Mouse (Mus musculus): ENCODE results near the gene Pik3r5. TPM values are rescaled to one million over a fixed set of nuclear protein-coding genes. Genes with fewer than 3 reads are reported as not detected.

The Pik3r5 gene
- polyA plus RNA-seq, 1 experiment from 2014 or later: 1.3 TPM

DNA sequence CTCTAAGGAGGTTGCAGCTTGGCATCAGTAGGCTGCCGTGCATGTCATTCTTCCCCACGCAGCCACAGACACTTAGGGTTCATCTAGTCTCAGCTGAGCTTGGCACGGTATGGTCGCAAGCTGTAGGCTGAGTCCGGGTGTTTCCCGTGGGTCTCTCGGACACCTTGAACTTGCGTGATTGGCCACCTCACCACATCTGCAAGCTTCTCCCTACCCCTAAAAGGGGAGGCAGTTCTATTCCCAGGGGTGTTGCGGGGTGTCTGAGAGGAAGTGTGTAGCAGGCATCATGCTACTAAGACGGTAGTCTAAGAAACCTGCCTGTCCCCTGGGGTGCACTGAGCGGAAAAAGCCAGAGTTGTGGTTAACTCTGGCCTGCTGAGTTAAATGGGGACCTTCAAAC, 66.6 kb downstream of the Pik3r5 start:
- Histone ChIP-seq H3K4me1 (no peaks in the 10 kb centered on the region), H3K27me3 (replicated peaks) (no peaks in the 10 kb centered on the region), H3K36me3 (no peaks in the 10 kb centered on the region), H3K4me2 (replicated peaks) (no peak overlapping the region), H3K4me3 (no peak overlapping the region), H3K27ac (no peak overlapping the region), H3K9ac (no peak overlapping the region), H3K9me3 (no peaks in the 10 kb centered on the region)
- no peak for ATAC-seq (ENCODE audit: low FRiP score, low read depth)
- 90% methylated on average over 11 of the region's 11 CpGs for whole genome bisulfite sequencing

DNA sequence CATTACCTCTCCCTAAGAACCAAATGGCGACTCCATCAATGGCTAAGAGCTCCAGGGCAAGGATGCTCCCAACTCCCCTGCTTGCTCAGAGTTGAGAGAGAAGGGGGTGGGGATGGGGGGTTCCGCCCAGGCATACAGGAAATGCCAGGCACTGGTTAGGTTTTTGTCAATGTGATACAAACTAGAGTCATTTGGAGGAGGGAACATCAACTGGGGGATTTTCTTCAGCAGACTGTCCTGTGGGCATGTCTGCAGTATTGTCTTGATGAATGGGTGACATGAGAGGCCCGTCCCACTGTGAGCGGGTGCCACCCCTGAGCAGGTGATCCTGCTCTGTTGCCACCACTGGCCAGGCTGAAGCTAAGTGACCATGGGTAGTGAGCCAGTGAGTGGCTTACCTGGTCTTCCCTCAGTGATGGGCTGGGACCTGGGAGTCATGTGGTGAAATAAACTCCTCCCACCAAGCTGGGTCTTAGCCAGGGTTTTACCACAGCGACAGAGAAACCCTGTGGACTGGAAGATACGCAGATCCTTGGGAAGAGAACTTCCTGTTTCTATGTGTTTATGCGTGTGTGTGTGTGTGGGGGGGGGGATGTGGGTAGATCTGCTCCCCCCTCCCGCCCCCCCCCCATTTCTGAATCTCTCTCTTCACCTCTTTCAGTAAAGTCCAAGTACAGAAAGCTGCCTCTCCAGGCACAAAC, 67.2 kb downstream of the Pik3r5 start:
- Histone ChIP-seq H3K9me3 (no peaks in the 10 kb centered on the region), H3K27ac (no peak overlapping the region), H3K9ac (no peak overlapping the region), H3K4me2 (replicated peaks) (no peak overlapping the region), H3K4me1 (no peaks in the 10 kb centered on the region), H3K36me3 (no peaks in the 10 kb centered on the region), H3K27me3 (replicated peaks) (no peaks in the 10 kb centered on the region), H3K4me3 (no peak overlapping the region)
- WGBS: 66% methylated on average over 8 of the region's 8 CpGs
- ATAC-seq (ENCODE audit: low FRiP score, low read depth): no peak

DNA sequence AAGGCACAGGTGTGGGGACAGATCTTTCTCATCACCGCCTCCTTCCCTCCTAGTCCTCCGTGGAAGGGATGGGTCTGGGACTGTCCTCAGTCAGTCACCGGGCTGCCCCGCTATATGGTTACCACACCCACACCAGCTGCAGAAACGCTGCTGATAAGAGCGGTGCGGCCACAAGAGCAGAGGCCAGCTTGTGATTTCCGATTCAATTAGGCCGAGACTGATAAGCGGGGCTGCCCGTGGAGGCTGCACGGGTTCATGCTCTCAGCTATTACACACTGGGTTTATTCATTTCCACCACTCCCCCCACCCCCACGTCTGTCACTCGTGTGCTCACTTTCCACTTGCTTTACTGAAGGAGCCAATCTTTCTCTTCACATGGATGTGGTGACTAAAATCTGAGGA, 69.0 kb downstream of the Pik3r5 start:
- Histone ChIP-seq H3K27me3 (replicated peaks) (no peaks in the 10 kb centered on the region), H3K4me2 (replicated peaks) (no peak overlapping the region), H3K9me3 (no peaks in the 10 kb centered on the region), H3K36me3 (no peaks in the 10 kb centered on the region), H3K4me1 (no peaks in the 10 kb centered on the region), H3K27ac (no peak overlapping the region), H3K9ac (no peak overlapping the region), H3K4me3 (no peak overlapping the region)
- 71% methylated on average over 14 of the region's 14 CpGs for WGBS
- ATAC-seq (ENCODE audit: low FRiP score, low read depth): no peak

DNA sequence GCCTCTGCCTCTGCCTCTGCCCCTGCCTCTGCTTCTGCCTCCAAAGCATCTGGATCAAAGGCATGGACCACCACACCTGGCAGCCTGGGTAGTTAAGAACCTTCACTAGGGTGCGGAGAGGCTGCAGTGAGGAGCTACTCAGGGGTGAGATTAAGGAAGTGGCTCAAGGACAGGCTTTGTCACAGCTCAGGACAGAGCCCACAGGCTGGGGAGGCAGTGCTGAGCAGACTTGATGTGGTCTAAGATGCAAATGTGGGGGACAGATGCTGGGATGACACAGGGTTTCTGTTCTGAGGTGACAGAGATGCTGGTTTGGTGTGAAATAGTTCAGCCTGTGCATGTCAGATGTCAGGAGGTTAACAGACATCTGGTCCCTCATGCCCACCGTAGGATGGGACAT, 70.5 kb downstream of the Pik3r5 start:
- 66% methylated on average over 2 of the region's 2 CpGs for WGBS
- Histone ChIP-seq H3K27ac (no peak overlapping the region), H3K36me3 (no peaks in the 10 kb centered on the region), H3K9ac (no peak overlapping the region), H3K9me3 (no peaks in the 10 kb centered on the region), H3K4me2 (replicated peaks) (no peak overlapping the region), H3K27me3 (replicated peaks) (no peaks in the 10 kb centered on the region), H3K4me3 (no peak overlapping the region), H3K4me1 (no peaks in the 10 kb centered on the region)
- no peak for ATAC-seq (ENCODE audit: low FRiP score, low read depth)

DNA sequence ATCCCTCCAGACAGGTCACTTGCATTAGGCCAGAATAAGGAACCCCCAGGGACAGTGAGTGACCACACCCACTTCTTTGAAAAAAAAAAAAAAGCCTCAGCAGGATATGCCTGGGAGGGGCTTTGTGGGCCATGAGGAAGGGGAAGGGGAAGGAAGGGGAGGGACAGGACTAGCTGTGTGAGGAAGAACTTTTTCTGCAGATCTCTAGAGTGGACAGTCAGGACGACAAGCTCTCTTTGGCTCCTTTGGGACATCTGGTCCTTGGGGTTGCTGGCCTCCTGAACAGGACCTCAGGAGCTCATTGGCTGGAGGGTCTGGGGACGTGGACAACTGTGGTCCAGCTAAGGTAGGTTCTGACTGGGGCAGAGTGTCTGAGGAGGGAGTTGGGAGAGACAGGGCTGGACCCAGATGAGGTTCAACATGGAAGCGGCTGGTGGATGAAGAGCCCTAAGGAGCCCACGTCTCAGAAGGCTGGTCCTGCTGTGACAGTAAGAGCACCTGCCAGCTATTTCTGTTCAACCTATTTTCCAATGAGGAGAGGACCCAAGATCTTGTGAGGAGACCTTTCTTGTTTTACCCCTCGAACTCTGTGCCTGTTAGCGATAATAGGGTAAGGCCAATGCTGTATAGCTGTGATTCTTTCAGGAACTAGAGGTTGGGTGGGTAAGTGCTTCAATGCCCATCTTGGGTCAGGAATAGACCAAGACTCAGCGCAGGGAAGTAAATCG, 71.1 kb downstream of the Pik3r5 start, which contains the start of gene Pik3r6:
TSS of gene Pik3r6 (plus strand) at position 118 of the 728 bp plus-strand sequence.
- Histone ChIP-seq H3K36me3 (no peaks in the 10 kb centered on the region), H3K27me3 (replicated peaks) (no peaks in the 10 kb centered on the region), H3K27ac (no peak within 1 kb of the TSS), H3K9me3 (no peaks in the 10 kb centered on the region), H3K9ac (no peak within 1 kb of the TSS), H3K4me1 (no peaks in the 10 kb centered on the region), H3K4me3 (no peak within 1 kb of the TSS), H3K4me2 (replicated peaks) (peak within 1 kb of the TSS; percentile 22)
- no peak for ATAC-seq (ENCODE audit: low FRiP score, low read depth)
- WGBS: 84% methylated on average over 8 of the region's 8 CpGs

DNA sequence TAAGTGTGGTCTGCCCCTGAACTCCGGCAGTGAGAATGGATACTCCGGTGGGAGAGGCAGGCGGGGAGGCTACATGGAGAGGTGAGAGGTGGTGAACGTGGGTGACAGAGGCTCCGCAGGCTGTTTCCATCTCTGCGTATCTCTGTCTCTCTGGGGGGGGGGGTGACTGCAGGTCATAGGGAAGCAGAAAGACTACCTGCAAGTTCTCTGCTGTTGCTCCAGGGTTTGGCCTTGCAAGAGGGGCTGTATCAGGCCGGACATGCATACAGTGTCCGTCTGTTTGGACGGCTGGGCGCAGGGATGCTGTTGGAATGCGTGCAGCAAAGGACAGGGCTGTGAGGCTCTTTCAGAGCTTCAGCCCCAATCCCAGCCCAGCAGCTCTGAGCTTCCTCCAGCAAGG, 73.0 kb downstream of the Pik3r5 start:
- Histone ChIP-seq H3K27me3 (replicated peaks) (no peaks in the 10 kb centered on the region), H3K4me3 (no peak overlapping the region), H3K9ac (no peak overlapping the region), H3K9me3 (no peaks in the 10 kb centered on the region), H3K4me1 (no peaks in the 10 kb centered on the region), H3K36me3 (no peaks in the 10 kb centered on the region), H3K27ac (no peak overlapping the region), H3K4me2 (replicated peaks) (no peak overlapping the region)
- WGBS: 87% methylated on average over 11 of the region's 11 CpGs
- no peak for ATAC-seq (ENCODE audit: low FRiP score, low read depth)

DNA sequence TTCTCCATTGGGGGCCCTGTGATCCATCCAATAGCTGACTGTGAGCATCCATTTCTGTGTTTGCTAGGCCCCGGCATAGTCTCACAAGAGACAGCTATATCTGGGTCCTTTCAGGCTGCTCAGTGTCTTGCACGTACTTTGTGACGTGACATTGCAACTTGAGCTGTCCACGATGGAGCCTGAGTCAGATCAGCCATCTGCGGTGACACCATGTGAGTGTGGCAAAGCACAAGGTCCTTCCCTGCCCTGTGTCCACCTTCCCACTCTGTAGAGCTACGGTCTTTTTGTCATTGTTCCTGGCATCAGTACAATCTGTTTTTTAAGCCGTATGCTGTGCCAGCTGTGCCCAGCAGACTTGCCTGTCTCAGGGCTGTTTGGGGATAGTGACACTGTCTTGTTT, 75.3 kb downstream of the Pik3r5 start:
- ATAC-seq (ENCODE audit: low FRiP score, low read depth): no peak
- Histone ChIP-seq H3K9ac (no peak overlapping the region), H3K4me1 (no peaks in the 10 kb centered on the region), H3K27me3 (replicated peaks) (no peaks in the 10 kb centered on the region), H3K27ac (no peak overlapping the region), H3K9me3 (no peaks in the 10 kb centered on the region), H3K4me3 (no peak overlapping the region), H3K36me3 (no peaks in the 10 kb centered on the region), H3K4me2 (replicated peaks) (no peak overlapping the region)
- WGBS: 93% methylated on average over 7 of the region's 7 CpGs

DNA sequence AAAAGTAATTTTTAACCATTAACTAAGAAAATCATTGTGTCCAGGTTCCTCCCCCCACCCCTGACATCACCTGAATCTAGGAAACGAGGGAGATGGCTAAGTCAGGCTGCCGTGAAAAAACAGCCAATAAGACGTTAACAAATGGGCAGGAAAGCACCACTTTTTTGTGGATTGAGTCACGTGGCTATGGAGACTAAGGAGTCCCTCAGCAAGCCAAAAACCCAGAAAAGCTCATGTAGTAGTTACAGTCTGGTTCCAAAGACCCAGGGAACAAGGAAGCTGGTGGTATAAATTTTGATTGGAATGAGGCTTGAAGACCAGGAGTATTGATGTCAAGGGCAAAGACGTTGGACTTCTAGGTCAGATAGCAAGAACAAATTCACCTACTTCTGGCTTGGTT, 76.7 kb downstream of the Pik3r5 start:
- H3K36me3 ChIP-seq: no peaks in the 10 kb centered on the region
- H3K9ac ChIP-seq: no peak overlapping the region
- no peak overlapping the region for H3K4me2 ChIP-seq (replicated peaks)
- H3K4me3 ChIP-seq: no peak overlapping the region
- no peak overlapping the region for H3K27ac ChIP-seq
- no peak for ATAC-seq (ENCODE audit: low FRiP score, low read depth)
- H3K9me3 ChIP-seq: no peaks in the 10 kb centered on the region
- 73% methylated on average over 5 of the region's 5 CpGs for WGBS
- H3K4me1 ChIP-seq: no peaks in the 10 kb centered on the region
- no peaks in the 10 kb centered on the region for H3K27me3 ChIP-seq (replicated peaks)

DNA sequence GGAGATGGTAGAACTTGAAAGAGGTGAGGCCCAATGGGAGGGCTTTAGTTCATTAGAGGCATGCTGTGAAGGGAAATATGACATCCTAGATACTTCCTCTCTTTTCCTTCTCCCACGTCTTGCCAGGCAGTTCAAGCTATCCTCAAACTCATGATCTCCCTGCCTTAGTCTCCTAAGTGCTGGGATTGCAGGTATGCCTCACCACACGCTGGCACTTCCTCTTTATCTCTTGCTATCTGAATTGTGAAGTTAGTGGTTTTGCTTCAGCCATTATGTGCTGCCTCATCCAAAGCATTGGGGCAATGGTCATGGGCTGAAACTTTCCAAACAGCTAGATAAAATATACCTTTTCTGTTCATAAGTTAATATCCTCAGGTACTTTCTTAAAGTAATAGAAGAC, 77.3 kb downstream of the Pik3r5 start:
- Histone ChIP-seq H3K4me1 (no peaks in the 10 kb centered on the region), H3K9me3 (no peaks in the 10 kb centered on the region), H3K27ac (no peak overlapping the region), H3K27me3 (replicated peaks) (no peaks in the 10 kb centered on the region), H3K9ac (no peak overlapping the region), H3K36me3 (no peaks in the 10 kb centered on the region), H3K4me2 (replicated peaks) (no peak overlapping the region), H3K4me3 (no peak overlapping the region)
- WGBS: 62% methylated on average over 2 of the region's 2 CpGs
- ATAC-seq (ENCODE audit: low FRiP score, low read depth): no peak

DNA sequence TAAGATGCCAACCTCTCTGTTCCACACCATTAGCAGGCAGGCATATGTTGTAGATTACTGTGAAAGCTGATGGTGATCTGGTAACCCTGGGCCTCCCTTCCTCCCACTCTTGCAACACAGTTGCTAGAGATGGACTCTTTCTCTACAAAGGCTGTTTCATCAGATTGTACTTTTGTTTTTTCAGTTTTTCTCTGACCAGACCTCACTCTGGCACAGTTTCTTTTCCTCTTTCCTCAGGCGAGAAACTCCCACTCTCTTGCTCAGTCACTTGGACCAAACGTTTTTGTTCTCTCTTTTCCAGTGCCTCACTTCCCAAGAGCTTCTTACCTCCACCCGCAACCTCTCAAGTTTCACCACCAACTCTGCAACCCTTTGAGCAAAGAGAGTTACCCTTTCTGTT, 82.0 kb downstream of the Pik3r5 start:
- Histone ChIP-seq H3K4me3 (no peak overlapping the region), H3K27ac (no peak overlapping the region), H3K9me3 (no peaks in the 10 kb centered on the region), H3K27me3 (replicated peaks) (no peaks in the 10 kb centered on the region), H3K36me3 (no peaks in the 10 kb centered on the region), H3K9ac (no peak overlapping the region), H3K4me1 (no peaks in the 10 kb centered on the region), H3K4me2 (replicated peaks) (no peak overlapping the region)
- ATAC-seq (ENCODE audit: low FRiP score, low read depth): no peak
- WGBS: 45% methylated on average over 3 of the region's 3 CpGs

DNA sequence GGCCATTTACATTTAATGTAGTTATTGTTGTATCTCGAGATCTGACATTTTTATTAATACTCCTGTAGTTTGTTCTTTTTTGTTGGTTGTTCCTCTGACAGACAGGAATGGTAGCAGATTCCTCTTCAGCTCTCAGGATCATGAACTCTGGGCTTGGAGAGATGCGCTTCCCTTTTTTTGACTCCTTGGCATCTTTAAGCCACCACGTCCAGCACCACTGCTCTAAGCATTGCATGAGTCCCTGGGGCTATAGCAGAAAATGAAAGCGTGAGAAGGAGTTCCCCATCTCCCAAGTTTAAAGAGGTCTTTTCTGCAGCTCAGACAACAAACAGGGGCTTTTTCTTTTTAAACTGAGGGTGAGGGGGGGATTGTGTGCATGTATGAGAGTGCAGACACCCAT, 87.4 kb downstream of the Pik3r5 start:
- H3K9ac ChIP-seq: no peak overlapping the region
- no peaks in the 10 kb centered on the region for H3K36me3 ChIP-seq
- no peak overlapping the region for H3K4me2 ChIP-seq (replicated peaks)
- no peaks in the 10 kb centered on the region for H3K27me3 ChIP-seq (replicated peaks)
- no peak for ATAC-seq (ENCODE audit: low FRiP score, low read depth)
- no peaks in the 10 kb centered on the region for H3K9me3 ChIP-seq
- no peak overlapping the region for H3K4me3 ChIP-seq
- no peak overlapping the region for H3K27ac ChIP-seq
- H3K4me1 ChIP-seq: no peaks in the 10 kb centered on the region
- WGBS: 91% methylated on average over 4 of the region's 4 CpGs

DNA sequence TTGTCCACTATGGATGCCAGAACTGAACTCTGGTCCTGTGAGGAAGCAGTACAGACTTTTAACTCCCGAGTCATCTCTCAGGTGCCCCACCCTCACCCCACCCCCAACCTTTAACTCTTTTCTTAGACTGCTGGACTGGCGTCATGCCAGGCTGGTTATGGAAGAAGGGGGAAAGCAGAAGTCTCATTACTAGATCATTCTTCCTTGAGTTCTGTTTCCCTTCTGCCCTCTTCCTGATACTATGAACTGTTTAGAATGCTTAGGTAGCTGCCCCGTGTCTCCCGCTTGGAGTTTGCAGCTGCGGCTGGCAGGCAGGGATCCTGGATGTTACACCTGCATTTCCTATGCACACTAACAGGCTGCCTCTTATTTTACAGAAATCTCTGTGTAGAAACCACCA, 87.9 kb downstream of the Pik3r5 start:
- Histone ChIP-seq H3K27me3 (replicated peaks) (no peaks in the 10 kb centered on the region), H3K4me3 (no peak overlapping the region), H3K9me3 (no peaks in the 10 kb centered on the region), H3K4me1 (no peaks in the 10 kb centered on the region), H3K4me2 (replicated peaks) (no peak overlapping the region), H3K27ac (no peak overlapping the region), H3K36me3 (no peaks in the 10 kb centered on the region), H3K9ac (no peak overlapping the region)
- no peak for ATAC-seq (ENCODE audit: low FRiP score, low read depth)
- WGBS: 94% methylated on average over 5 of the region's 5 CpGs

DNA sequence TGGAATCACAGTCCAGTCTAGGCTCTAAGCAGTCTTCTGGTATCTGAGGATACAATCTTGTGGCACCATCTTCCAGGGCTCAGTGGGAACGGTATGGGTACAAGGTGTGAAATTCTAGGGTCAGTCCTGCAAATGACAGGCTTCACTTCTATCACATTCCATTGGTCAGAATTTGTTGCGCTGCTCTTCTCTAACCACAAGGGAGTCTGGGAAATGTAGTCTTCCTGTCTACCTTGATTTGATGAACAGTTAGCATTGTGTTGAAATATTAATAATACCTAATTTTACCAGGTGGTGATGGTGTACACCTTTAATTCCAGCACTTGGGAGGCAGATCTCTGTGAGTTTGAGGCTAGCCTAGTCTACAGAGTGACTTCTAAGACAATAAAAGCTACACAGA, 88.5 kb downstream of the Pik3r5 start:
- no peak overlapping the region for H3K27ac ChIP-seq
- H3K9me3 ChIP-seq: no peaks in the 10 kb centered on the region
- no peaks in the 10 kb centered on the region for H3K4me1 ChIP-seq
- H3K9ac ChIP-seq: no peak overlapping the region
- no peaks in the 10 kb centered on the region for H3K27me3 ChIP-seq (replicated peaks)
- WGBS: 90% methylated on average over 2 of the region's 2 CpGs
- no peak overlapping the region for H3K4me3 ChIP-seq
- no peak for ATAC-seq (ENCODE audit: low FRiP score, low read depth)
- H3K36me3 ChIP-seq: no peaks in the 10 kb centered on the region
- no peak overlapping the region for H3K4me2 ChIP-seq (replicated peaks)
